In the genomic region with DNA sequence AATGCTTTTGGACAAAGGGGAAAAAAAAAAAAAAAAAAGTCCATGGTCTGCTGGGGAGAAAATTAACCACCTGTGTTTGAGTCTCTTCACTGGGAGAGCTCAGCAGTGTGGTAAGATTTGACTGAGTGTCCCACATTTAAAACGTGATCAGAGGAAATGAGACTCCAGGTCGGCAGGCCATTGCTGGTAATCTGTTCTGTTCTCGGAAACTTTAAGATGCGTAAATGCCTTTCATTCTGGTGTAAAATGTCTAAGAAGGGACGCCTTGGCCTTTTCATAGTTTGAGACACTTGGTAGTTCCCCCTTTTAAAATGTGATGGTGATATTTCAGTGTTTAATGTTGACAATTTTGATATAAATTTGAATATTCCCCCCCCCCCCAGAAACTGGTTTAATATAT, we compare ENCODE assay signal across 10 mouse cellular contexts. TPM values are rescaled to one million over a fixed set of nuclear protein-coding genes. Genes with fewer than 3 reads are reported as not detected.
DNase-seq lines count a peak whose midpoint lies in the region; ATAC-seq and TF ChIP-seq lines count a peak whose summit lies in the region.
"Had no signal": no experiment of that assay in that cellular context is flagged by ENCODE, and none has a peak within 500 bp of the region (broad histone marks: within the 10 kb centered on the region; RNA-seq: fewer than 3 reads in every experiment).

No protein-coding gene starts in this region.

- no peak for DNase-seq in kidney, adult 9 months
- DNase-seq in CD4-positive, CD25-positive, alpha-beta regulatory T cell, adult 2 months (ENCODE audit: low read depth, low spot score): peak; percentile 48
- DNase-seq in hindbrain, embryonic 14.5 days (ENCODE audit: low spot score): no peak
- no peak for DNase-seq in yolk sac, embryonic 10.5 days (ENCODE audit: low spot score)
- no peak for DNase-seq in ovary, postnatal 36 days (ENCODE audit: low spot score)
- DNase-seq: cerebellum, adult 11 months; lung, adult 18-20 months; right cerebral cortex, postnatal 25 days had no signal

- no peak overlapping the region for H3K9ac ChIP-seq in kidney, embryonic 15.5 days
- H3K9ac ChIP-seq in hindbrain, embryonic 14.5 days: no peak overlapping the region

- H3K4me2 ChIP-seq in kidney, embryonic 15.5 days: peak overlapping the region; percentile 22; the same call in 1 of the 2 replicates
- peak overlapping the region; percentile 7; the same call in 1 of the 2 replicates for H3K4me2 ChIP-seq in hindbrain, embryonic 14.5 days (replicated peaks)

- no peak for ATAC-seq in kidney, embryonic 15.5 days (replicated peaks; ENCODE audit: low FRiP score)
- ATAC-seq in hindbrain, embryonic 14.5 days (ENCODE audit: low FRiP score): no peak

- H3K4me1 ChIP-seq in kidney, embryonic 15.5 days: peaks cover 67% of the 10 kb centered on the region
- peaks cover 89% of the 10 kb centered on the region for H3K4me1 ChIP-seq in E14TG2a.4 (replicated peaks; ENCODE audit: low read depth, low read length)
- H3K4me1 ChIP-seq in hindbrain, embryonic 14.5 days (replicated peaks; ENCODE audit: control insufficient read depth, insufficient read depth, low read length): peaks cover 24% of the 10 kb centered on the region

- H3K27me3 ChIP-seq in kidney, embryonic 15.5 days: no peaks in the 10 kb centered on the region
- no peaks in the 10 kb centered on the region for H3K27me3 ChIP-seq in E14TG2a.4 (ENCODE audit: insufficient read depth, low read length)
- H3K27me3 ChIP-seq in hindbrain, embryonic 14.5 days (ENCODE audit: control insufficient read depth, insufficient read depth, low read length): no peaks in the 10 kb centered on the region

- H3K36me3 ChIP-seq in kidney, embryonic 15.5 days: no peaks in the 10 kb centered on the region
- H3K36me3 ChIP-seq in E14TG2a.4 (ENCODE audit: insufficient read depth, low read length): peaks cover 28% of the 10 kb centered on the region
- H3K36me3 ChIP-seq in hindbrain, embryonic 14.5 days (replicated peaks; ENCODE audit: control insufficient read depth, insufficient read depth): no peaks in the 10 kb centered on the region

- no peak overlapping the region for H3K4me3 ChIP-seq in kidney, embryonic 15.5 days (replicated peaks)
- peak overlapping the region; percentile 21 for H3K4me3 ChIP-seq in E14TG2a.4 (replicated peaks; ENCODE audit: low read length)
- no peak overlapping the region for H3K4me3 ChIP-seq in hindbrain, embryonic 14.5 days (replicated peaks; ENCODE audit: low read length)

- WGBS in kidney, embryonic 15.5 days: 19% methylated on average over 5 of the region's 5 CpGs
- 8% methylated on average over 5 of the region's 5 CpGs for WGBS in hindbrain, embryonic 14.5 days

- peak overlapping the region; percentile 70 for H3K27ac ChIP-seq in kidney, embryonic 15.5 days
- H3K27ac ChIP-seq in hindbrain, embryonic 14.5 days: 0 out of 2 replicates have a peak overlapping the region, but pooled peaks have one; percentile 39

- H3K9me3 ChIP-seq in kidney, embryonic 15.5 days (replicated peaks): no peaks in the 10 kb centered on the region
- 0 out of 2 replicates have a peak, but pooled peaks cover 2% of the 10 kb centered on the region for H3K9me3 ChIP-seq in E14TG2a.4 (ENCODE audit: low read length)
- no peaks in the 10 kb centered on the region for H3K9me3 ChIP-seq in hindbrain, embryonic 14.5 days (ENCODE audit: control insufficient read depth, low read length)

- TF ChIP-seq CTCF in E14TG2a.4 (conservative IDR thresholded peaks at IDR 0.05; ENCODE audit: low read length): no peak

RNA-seq across cellular contexts. Expression of gene Ncoa3, which starts 7.8 kb away (rescaled TPM):
- 17.4 and 19.2 TPM in 2 replicates for polyA plus RNA-seq in kidney, embryonic 15.5 days (2015; fragmentation: Nextera tagmentation; extraction: Ambion mirVana)
- 15.5 and 18.1 TPM in 2 replicates for polyA plus RNA-seq in hindbrain, embryonic 14.5 days (2014; fragmentation: Nextera tagmentation; extraction: Ambion mirVana)
